Mouse (Mus musculus): ENCODE data around the gene Top3a.

- TF ChIP-seq CTCF (IDR thresholded peaks at IDR 0.05; ENCODE audit: low read depth, low read length) (no peak), EP300 (IDR thresholded peaks at IDR 0.05; ENCODE audit: insufficient read depth, low read depth, low read length) (no peak)
Observed at GRCm38 (mm10) chr11:60736491-60736890, 40.7 kb downstream of the Top3a start.

All from ES-Bruce4 (cell line).